ENCODE assay signal across 19 mouse cellular contexts in the genomic region with DNA sequence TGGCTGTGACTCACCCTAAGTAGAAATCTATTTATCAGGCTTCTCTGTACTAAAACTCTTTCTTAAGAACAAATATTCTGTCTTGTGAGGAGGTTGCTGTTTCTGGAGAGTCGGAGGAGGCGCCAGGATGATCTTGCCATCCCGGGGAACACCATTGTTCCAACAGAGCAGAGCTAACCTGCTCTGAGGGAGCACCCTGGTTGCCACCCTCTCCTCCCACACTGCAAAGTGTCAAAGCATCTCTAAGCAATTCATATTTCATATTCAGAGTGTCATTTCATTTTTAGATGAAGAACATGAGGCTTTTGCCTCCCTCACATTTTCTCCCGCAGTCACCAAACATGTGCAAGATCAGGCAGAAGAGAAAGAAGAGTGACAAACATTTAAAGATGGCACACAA.
DNase-seq lines count a peak whose midpoint lies in the region; ATAC-seq lines count a peak whose summit lies in the region.
"Had no signal": no experiment of that assay in that cellular context is flagged by ENCODE, and none has a peak within 500 bp of the region (broad histone marks: within the 10 kb centered on the region; RNA-seq: fewer than 3 reads in every experiment).

No protein-coding gene starts in this region.

- DNase-seq in layer of hippocampus, adult 18-20 months (ENCODE audit: low spot score in 2 of 2), result peak; percentile 21 to 58
- no peak for DNase-seq in layer of hippocampus, postnatal 10 days (ENCODE audit: low spot score in 2 of 2)
- DNase-seq in layer of hippocampus, postnatal 14 days (ENCODE audit: low spot score in 2 of 2), result peak; percentile 4 to 26
- DNase-seq in right cerebral cortex, postnatal 10 days (ENCODE audit: low spot score in 2 of 2), result peak; percentile 40 to 53
- DNase-seq in cerebellum, postnatal 4 days (ENCODE audit: low spot score in 2 of 2), result no peak
- DNase-seq in adrenal gland, postnatal 14 days, result no peak
- DNase-seq: adrenal gland, adult 2 months; cerebellum, adult 18-20 months; cerebellum, postnatal 36 days; gastrocnemius, postnatal 36 days; heart, postnatal 10 days; kidney, adult 9 months; kidney, postnatal 4 days; liver; liver, postnatal 0 days had no signal

- peak; percentile 99 for ATAC-seq in frontal cortex, adult (ENCODE audit: low TSS enrichment)
- no peak for ATAC-seq in megakaryocyte, adult 5-6 weeks (ENCODE audit: poor library complexity, severe bottlenecking)
- ATAC-seq: forebrain, embryonic 15.5 days; inflammation-experienced regulatory T-cells, adult 6 months; liver, postnatal 0 days had no signal

Comparison
In these comparisons a context has a peak if more than half of its experiments do, and no peak if none do; other contexts are left out.
1. DNase-seq: peak in layer of hippocampus, adult 18-20 months (2 of 2), layer of hippocampus, postnatal 14 days (2 of 2) and right cerebral cortex, postnatal 10 days (2 of 2); none in layer of hippocampus, postnatal 10 days (0 of 2), cerebellum, postnatal 4 days (0 of 2) and adrenal gland, postnatal 14 days (single experiment).